Mouse (Mus musculus) liver, adult 2 months (tissue): ENCODE measurements around the gene Speer4f1.
"Not testable (repeated sequence)": the region's sequence is repeated elsewhere in the genome, so short reads cannot be mapped to it uniquely, and the experiment has no call there.

Experiments used
- CTCF ChIP-seq: fragments of 200-500 bp; IDR thresholded peaks from 2 replicates; pipeline ENCODE4 v1.5.1; 2011; ENCODE audit warnings: low read depth, low read length, control low read depth
- POLR2A ChIP-seq: fragments of 200-500 bp; IDR thresholded peaks from 2 replicates; pipeline ENCODE4 v1.6.1; 2011; ENCODE audit warnings: low read length, control low read depth; ENCODE audit not compliant: insufficient read depth; ENCODE audit errors: extremely low read depth

GRCm38 (mm10) chr5:17468120-17468519, 7.8 kb upstream of the Speer4f1 start:
- TF ChIP-seq CTCF, POLR2A: not testable (repeated sequence)
